Mouse (Mus musculus) adrenal gland, postnatal 25 days (tissue): ENCODE measurements around the gene Cdk11b. TPM values are rescaled to one million over a fixed set of nuclear protein-coding genes. Genes with fewer than 3 reads are reported as not detected.

Experiments
- DNase-seq: peaks from one replicate; pipeline ENCODE4 v3.0.0; 2021; ENCODE audit warnings: mixed read lengths
- long read RNA-seq: library from polyadenylated mRNA; stranded (forward); transcript quantifications from one replicate; pipeline ENCODE4 v2.0.0, GENCODE M21; 2021
- total RNA-seq: library from RNA; stranded (reverse); gene quantifications from 2 replicates; pipeline ENCODE4 v1.2.3, GENCODE M21; 2021

The Cdk11b gene
- 50.9 and 68.4 TPM in 2 replicates for total RNA-seq
- long read RNA-seq, transcript Cdk11b-202 (20 exons, 2,673 nt): major isoform, 15 of 78 reads
- long read RNA-seq, transcript Cdk11b-201 (20 exons, 2,595 nt): minor isoform, 11 of 78 reads
- long read RNA-seq, partial matches to known transcripts: 28 of 78 reads
- long read RNA-seq, other reads (novel, unspliced or antisense): 24 of 78 reads

- DNase-seq: peak; percentile 93
Observed at GRCm38 (mm10) chr4:155624338-155625291, at the start of gene Cdk11b. TSS of gene Cdk11b (plus strand) at chr4:155624854.

GRCm38 (mm10) chr4:155574931-155575330 is 49.7 kb upstream of the Cdk11b start:
- no peak for DNase-seq

GRCm38 (mm10) chr4:155575521-155575920 is 49.1 kb upstream of the Cdk11b start:
- no peak for DNase-seq

GRCm38 (mm10) chr4:155577132-155577531 is 47.5 kb upstream of the Cdk11b start:
- peak; percentile 50 for DNase-seq

GRCm38 (mm10) chr4:155577741-155578140 is 46.9 kb upstream of the Cdk11b start:
- no peak for DNase-seq

- peak; percentile 92 for DNase-seq
Observed at GRCm38 (mm10) chr4:155578336-155579125, 46.1 kb upstream of the Cdk11b start.

DNA sequence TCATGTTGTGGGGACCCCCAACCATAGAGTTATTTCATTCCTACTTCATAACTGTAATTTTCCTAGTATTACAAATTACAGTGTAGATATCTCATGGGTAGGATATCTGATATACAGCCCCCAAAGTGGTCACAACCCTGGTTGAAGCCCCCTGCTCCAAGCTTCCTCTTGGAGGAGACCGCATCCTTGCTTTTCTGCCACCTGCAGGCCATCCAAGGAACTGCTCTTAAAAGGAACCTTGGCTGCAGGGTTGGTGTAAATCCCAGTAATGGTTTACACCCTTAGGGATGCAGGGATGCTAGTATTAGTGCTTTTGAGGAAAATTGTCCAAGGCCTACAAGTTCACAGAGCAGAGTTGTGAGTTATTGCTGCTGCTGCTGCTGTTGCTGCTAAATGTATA is 44.2 kb upstream of the Cdk11b start:
- DNase-seq: peak; percentile 60

- peak; percentile 65 for DNase-seq
Observed at GRCm38 (mm10) chr4:155582279-155582905, 42.3 kb upstream of the Cdk11b start.

- no peak for DNase-seq
Observed at GRCm38 (mm10) chr4:155589356-155589755, 35.3 kb upstream of the Cdk11b start.

DNA sequence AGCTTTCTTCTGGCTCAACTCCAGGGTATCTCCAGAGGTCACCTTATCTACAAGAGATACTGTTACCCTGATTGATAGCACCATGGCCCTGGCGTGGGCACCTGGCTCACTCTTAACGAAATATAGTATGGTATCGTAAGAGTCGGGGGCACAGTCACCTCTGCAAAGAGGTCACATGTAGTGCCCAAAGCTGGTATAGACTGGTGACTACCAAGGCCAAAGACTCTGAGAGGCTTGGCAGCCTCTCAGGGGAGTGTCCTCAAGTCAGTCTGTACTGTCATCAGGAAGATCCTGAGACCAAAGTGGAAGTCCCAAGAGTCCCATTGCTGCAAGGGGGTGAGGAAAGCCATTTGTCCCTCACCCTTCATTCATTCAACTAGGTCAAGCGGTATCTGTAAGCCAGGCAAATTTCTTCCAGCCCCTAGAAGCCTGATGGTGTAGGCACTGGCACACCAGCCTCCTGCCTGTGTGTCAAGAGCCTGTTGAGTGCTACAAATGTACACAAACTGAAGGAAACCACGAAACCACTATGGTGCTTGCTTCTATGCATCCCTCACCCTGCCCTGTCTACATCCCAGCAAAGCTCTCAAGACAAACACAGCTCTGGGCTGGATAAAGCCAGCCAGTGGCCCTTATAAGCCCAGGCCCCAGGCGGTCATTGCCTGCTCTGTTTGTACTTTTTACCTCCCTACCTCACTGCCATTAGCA is 33.5 kb upstream of the Cdk11b start:
- DNase-seq: no peak

DNA sequence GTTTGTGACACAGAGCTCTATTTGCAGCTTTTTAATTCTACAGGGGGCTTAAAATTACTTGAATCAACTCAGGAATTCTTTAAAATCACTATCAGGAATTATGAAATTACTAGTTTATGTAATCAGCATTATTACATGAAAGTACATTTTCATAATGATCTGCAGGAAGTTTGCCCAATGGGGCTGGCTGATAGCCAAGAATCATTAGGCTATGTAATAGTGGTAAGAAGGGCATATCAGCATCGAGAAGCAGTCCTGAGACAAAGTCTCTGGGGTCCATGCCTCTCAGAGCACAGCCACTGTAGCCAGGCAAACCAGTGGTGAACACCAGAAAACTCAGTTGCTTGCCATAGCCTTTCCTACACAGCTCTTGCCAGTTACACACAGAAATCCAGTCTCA is 30.9 kb upstream of the Cdk11b start:
- DNase-seq: no peak

DNA sequence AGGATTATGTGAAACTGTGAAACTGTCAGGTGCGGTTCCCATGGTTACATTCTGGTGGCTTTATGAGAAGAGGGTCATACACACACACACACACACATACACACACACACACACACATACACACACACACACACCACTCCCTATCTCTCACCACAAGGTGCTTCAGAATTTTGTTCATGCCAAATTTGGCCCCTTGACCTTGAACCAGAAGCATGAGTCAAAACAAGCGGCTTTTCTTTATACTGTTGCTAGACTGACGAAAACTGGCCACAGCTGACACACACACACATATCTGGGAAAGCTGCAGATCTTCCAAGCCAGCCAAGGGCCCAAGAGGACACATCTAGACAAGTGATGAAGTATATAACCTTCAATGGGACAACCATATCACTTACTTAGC is 28.9 kb upstream of the Cdk11b start:
- DNase-seq: no peak

GRCm38 (mm10) chr4:155596606-155597005 is 28.0 kb upstream of the Cdk11b start:
- DNase-seq: no peak

DNA sequence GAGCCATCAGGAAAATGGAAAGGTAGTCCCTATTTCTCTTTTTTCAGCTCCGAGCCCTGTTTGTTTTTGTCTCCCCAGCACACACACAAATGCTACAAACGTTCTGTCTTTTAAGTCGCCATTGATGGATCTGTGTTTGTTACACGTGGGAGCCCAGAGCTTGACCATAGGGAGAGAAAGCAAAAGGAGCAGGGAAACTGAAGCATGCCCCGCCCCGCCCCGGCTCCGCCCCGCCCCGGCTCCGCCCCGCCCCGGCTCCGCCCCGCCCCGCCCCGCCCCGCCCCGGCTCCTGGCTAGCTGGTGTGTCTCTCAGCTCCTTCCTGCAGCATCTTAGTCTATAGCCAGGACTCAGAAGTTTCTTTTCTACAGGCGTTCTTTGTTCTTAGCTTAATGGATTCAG is 26.1 kb upstream of the Cdk11b start:
- no peak for DNase-seq

GRCm38 (mm10) chr4:155599901-155600825 is 24.5 kb upstream of the Cdk11b start:
- no peak for DNase-seq

- peak; percentile 96 for DNase-seq
Observed at GRCm38 (mm10) chr4:155601091-155601996, 23.3 kb upstream of the Cdk11b start, which contains the start of gene Slc35e2. TSS of gene Slc35e2 (plus strand) at chr4:155601416.

DNA sequence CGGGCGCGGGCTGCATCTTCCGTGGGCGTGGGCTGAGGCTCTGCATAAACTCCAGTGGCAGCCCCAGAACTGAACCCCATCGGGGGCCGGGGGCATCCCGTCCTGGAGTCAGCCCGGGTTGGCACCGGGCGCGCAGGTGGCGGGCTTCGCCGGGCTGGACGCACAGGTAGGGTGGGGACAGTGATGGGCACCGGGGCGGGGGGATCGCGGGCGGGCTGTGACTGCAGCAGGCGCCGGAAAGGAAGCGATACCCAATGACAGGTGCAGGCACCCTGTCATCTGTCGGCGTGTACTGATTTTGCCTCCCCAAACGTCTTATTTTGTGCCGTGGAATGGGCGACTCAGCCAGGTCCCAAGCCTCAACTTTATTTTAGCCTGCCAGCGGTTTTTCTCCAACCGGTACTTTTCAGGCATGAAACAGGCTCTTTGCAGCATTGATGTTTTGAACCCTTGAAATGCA is 22.6 kb upstream of the Cdk11b start:
- no peak for DNase-seq

DNA sequence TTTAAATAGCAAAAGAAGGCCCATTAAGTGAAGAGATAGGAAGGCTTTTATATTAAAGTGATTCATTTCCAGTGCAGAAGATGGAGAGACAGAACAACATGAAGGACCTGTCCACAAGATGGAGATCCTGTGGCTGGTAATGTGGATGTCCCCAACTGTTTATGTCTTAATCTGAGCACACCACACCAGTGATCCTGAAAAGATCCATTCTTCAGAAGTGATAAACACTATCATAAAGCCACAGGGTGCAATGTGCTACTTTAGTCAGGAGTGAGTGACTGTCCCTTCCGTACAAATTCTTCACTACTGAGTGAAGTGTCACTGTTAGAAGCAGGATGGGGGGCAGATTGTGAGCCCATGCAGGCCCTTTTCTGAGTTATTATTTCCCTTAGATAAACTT is 21.9 kb upstream of the Cdk11b start:
- DNase-seq: no peak

DNA sequence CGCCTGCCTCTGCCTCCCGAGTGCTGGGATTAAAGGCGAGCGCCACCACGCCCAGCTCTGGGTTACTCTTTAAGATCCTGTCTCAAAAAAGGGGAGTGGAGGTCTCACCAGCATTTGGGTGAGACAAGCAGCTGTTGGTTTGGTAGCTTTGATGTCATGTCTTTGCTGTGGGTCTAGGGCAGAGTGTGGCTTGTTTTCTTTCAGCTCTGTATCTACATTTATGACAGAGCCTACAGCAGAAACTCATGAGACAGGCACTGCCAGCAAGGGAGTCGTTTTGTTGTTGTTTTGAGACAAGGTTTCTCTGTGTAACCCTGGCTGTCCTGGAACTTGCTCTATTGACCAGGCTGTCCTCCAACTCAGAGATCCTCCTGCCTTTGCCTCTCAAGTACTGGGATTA is 20.9 kb upstream of the Cdk11b start:
- DNase-seq: no peak
